Mouse (Mus musculus) right cerebral cortex, postnatal 25 days (tissue): ENCODE measurements around the gene Opcml.
A peak's percentile ranks its signal among the peaks of the same experiment; 100 is the strongest.

Source experiments
- DNase-seq: peaks from one replicate; pipeline ENCODE4 v3.0.0; 2022

Gene Opcml

GRCm38 (mm10) chr9:28177052-28177451, 386.5 kb downstream of the Opcml start:
- no peak for DNase-seq

GRCm38 (mm10) chr9:28178123-28178887, 387.7 kb downstream of the Opcml start:
- DNase-seq: no peak

- DNase-seq: no peak
Measured at GRCm38 (mm10) chr9:28181916-28182315, 391.3 kb downstream of the Opcml start.

GRCm38 (mm10) chr9:28190226-28190625, 399.7 kb downstream of the Opcml start:
- no peak for DNase-seq

- no peak for DNase-seq
Measured at GRCm38 (mm10) chr9:28190751-28191150, 400.2 kb downstream of the Opcml start.

GRCm38 (mm10) chr9:28196550-28196949, 406.0 kb downstream of the Opcml start:
- DNase-seq: no peak

- no peak for DNase-seq
Measured at GRCm38 (mm10) chr9:28197061-28197460, 406.5 kb downstream of the Opcml start.

GRCm38 (mm10) chr9:28197631-28198030, 407.1 kb downstream of the Opcml start:
- DNase-seq: peak; percentile 67

- no peak for DNase-seq
Measured at GRCm38 (mm10) chr9:28198106-28198694, 407.6 kb downstream of the Opcml start.

GRCm38 (mm10) chr9:28207441-28207840, 416.9 kb downstream of the Opcml start:
- DNase-seq: no peak

- DNase-seq: no peak
Measured at GRCm38 (mm10) chr9:28208696-28209095, 418.1 kb downstream of the Opcml start.

- DNase-seq: no peak
Measured at GRCm38 (mm10) chr9:28211877-28212276, 421.3 kb downstream of the Opcml start.

GRCm38 (mm10) chr9:28213893-28214292, 423.3 kb downstream of the Opcml start:
- no peak for DNase-seq

GRCm38 (mm10) chr9:28218026-28218646, 427.6 kb downstream of the Opcml start:
- DNase-seq: peak; percentile 22

GRCm38 (mm10) chr9:28222726-28223125, 432.2 kb downstream of the Opcml start:
- no peak for DNase-seq

GRCm38 (mm10) chr9:28225824-28226569, 435.4 kb downstream of the Opcml start:
- no peak for DNase-seq

- DNase-seq: peak; percentile 61
Measured at GRCm38 (mm10) chr9:28226570-28226951, 436.0 kb downstream of the Opcml start.

GRCm38 (mm10) chr9:28238450-28238849, 447.9 kb downstream of the Opcml start:
- no peak for DNase-seq

- DNase-seq: peak; percentile 32
Measured at GRCm38 (mm10) chr9:28247742-28248503, 457.3 kb downstream of the Opcml start.

- DNase-seq: no peak
Measured at GRCm38 (mm10) chr9:28251341-28251740, 460.8 kb downstream of the Opcml start.

GRCm38 (mm10) chr9:28255128-28255904, 464.7 kb downstream of the Opcml start:
- DNase-seq: no peak

GRCm38 (mm10) chr9:28255905-28256268, 465.3 kb downstream of the Opcml start:
- DNase-seq: no peak
